Mouse (Mus musculus) hematopoietic multipotent progenitor cell, adult 10-12 weeks (in vitro differentiated cells): ENCODE measurements around the gene Srsf2. TPM values are rescaled to one million over a fixed set of nuclear protein-coding genes. Genes with fewer than 3 reads are reported as not detected.

Experiments
- polyA plus RNA-seq: library from polyadenylated mRNA; stranded (reverse); fragments of >175 nt; gene quantifications from 2 replicates; pipeline ENCODE4 v1.2.3, GENCODE M21; 2012; ENCODE audit warnings: low replicate concordance

Gene Srsf2
- polyA plus RNA-seq, result 571 and 1,294 TPM in 2 replicates

DNA sequence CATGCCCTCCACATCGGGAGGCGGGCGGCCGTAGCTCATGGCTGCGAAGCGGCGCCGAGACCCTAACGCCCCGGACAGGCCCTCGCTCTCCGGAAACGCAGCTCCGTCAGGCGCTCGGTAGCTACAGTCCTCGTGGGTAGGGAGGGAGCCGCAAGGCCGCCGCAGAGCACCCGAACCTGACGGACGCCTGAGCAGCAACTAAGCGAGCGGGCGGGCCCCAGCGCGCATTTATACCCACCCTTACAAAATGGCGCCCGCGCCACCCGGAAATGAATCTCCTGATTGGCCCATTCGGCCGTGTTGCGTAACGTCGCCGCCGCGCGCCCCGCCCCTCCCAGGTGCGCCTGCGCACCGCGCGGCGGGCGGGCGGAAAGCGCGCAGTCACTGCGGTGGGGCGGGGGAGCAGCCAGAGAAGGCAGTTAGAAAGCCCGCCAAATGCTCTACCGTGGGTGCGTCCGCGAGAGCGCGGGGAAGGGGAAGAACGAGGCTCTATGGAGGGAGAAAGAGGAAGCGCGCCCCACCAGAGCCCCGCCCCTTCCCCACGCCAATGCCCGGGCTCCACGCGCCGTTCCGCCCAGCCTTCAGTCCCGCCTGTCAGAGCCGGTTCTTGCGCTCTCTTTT lies at the start of gene Srsf2:
Srsf2 (minus strand) TSS at position 204 of the 621 bp plus-strand sequence.

GRCm38 (mm10) chr11:116852291-116852890 lies 503 bp downstream of the Srsf2 start, which contains the start of gene Mfsd11:
Gene Mfsd11, plus strand, starts transcription at chr11:116852440.

DNA sequence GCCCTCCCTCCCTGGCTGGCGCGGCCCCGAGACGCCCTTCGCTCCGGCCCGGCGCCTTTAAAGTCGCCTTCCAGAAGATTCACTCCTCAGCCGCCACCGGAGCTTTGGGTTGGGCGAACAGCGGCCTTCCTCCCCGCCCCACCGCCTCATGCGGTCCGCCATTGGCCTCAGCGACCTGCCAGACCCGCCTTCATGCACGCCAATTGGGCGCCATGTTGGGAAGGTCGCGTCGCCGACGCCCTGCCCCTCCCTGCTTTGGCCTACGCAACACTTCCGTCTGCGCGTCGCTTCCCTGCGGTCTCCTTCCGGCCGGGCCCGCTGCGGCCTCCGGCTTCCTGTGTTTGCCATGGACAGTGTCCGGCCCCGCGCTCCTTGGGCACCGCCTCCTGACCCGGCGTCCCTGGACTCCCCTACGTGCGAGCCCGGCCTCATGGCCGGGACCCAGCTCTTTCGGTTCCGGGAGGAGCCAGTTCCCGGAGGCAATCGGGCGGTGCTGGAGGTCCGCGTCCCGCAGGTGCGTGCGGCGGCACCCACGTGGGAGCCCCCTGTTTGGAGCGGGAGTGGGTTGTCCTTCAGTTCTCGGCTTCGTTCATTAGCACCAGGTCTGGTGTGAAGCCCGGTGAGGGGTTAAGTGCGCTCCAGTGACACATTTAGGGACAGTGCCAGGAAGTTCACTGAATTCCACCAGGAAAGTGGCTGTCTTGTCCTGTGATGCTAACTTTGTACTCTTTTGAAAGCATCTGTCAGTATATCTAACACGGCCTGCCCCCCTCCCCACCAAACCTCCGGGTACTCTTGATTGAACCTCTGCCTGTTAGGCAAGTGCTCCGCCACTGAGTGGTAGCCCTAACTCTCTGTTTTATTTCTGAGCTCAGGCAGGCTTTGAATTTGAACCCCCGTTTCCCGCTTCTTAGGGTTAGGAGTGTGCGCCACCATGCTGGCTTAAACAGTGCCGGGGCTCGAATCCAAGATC lies 9.3 kb downstream of the Srsf2 start, which contains the start of the genes Mettl23 and Jmjd6:
Mettl23 (plus strand) TSS at position 18 of the 973 bp plus-strand sequence.
Jmjd6 (minus strand) TSS at position 189 of the 973 bp plus-strand sequence.

DNA sequence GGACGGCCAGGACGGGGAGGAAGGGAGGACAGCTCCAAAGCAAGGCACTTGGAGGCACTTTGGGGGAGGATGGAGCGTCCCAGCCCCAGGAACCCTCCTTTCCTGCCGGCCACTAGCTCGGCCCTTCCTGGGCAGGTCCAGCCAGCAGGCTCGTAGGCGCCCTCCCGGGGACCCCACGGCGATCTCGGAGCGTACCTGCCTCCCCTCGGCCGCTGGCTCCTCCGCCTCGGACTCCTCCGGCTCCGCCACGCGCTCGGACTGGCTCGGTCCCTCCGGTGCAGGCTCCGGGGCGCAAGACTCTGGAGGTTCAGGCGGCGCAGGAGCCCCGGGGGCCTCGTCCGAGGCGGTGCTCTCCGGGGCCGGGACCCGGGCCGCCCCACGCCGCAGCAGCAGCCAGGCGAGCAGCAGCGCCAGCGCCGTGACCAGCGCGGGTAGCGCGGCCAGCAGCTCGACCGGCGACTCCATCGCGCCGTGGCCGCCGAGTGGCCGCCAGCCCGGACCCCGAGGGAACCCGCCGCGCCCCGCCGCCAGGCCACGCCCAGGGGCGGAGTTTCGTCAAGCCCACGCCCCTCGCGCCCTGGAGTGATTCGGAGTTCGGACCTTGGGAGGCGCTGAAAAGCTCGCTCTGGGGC lies 25.2 kb downstream of the Srsf2 start, which contains the start of gene Mxra7:
Mxra7 (minus strand) TSS at position 513 of the 632 bp plus-strand sequence.

Other genes with a start within 250 kb of the Srsf2 start
- gene Rhbdf2, start 226.1 kb downstream of the Srsf2 start, polyA plus RNA-seq, result 73.5 and 140 TPM in 2 replicates
- gene Prcd, start 199.6 kb downstream of the Srsf2 start, polyA plus RNA-seq, result 0.28 TPM in 1 of 2 replicates, not detected in the other
- 1.3 and 5.0 TPM in 2 replicates for gene Cygb, start 198.8 kb downstream of the Srsf2 start, polyA plus RNA-seq
- gene St6galnac1, start 77.6 kb downstream of the Srsf2 start, polyA plus RNA-seq, result not detected in 2 replicates
- 3.5 and 8.9 TPM in 2 replicates for gene Mxra7, start 25.0 kb downstream of the Srsf2 start, polyA plus RNA-seq
- gene Mettl23, start 9.8 kb downstream of the Srsf2 start, polyA plus RNA-seq, result 52.6 and 96.9 TPM in 2 replicates
- 33.5 and 34.1 TPM in 2 replicates for gene Jmjd6, start 9.6 kb downstream of the Srsf2 start, polyA plus RNA-seq
- gene Mfsd11, start 654 bp downstream of the Srsf2 start, polyA plus RNA-seq, result 17.7 and 25.3 TPM in 2 replicates
- gene Mgat5b, start 65.8 kb upstream of the Srsf2 start, polyA plus RNA-seq, result 0.04 TPM in 1 of 2 replicates, not detected in the other